ENCODE assay signal across 24 mouse cellular contexts in the genomic region with DNA sequence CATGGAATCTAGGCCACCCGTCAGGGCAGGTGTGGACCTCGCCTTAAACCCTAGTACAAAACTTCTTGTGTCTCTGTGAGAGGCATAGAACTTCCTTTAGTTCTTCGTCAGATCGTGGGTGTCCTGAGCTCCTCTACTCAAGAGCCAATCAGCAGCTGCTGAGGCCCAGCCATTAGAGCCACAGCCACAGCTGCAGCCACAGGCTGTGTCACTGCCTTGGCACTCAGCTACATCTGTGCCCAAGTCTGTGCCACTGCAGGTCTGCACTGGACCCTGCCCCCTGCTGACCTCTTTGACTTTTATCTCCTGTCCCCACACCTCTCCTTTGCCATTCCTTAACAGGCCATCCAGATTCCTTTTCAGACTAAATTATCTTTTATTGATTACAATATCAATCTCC. TPM values are rescaled to one million over a fixed set of nuclear protein-coding genes. Genes with fewer than 3 reads are reported as not detected.
DNase-seq lines count a peak whose midpoint lies in the region; ATAC-seq and TF ChIP-seq lines count a peak whose summit lies in the region.
"Had no signal": no experiment of that assay in that cellular context is flagged by ENCODE, and none has a peak within 500 bp of the region (broad histone marks: within the 10 kb centered on the region; RNA-seq: fewer than 3 reads in every experiment).

No protein-coding gene starts in this region.

- peak; percentile 29; the same call in 1 of the 2 replicates for TF ChIP-seq POLR2A in testis, adult 2 months (IDR thresholded peaks at IDR 0.05; ENCODE audit: control insufficient read depth, low read depth, low read length)

- peaks cover 3% of the 10 kb centered on the region; the same call in 1 of the 2 replicates for H3K36me3 ChIP-seq in testis, adult 2 months (ENCODE audit: control insufficient read depth, insufficient read depth, low read length)
- peaks cover 12% of the 10 kb centered on the region for H3K36me3 ChIP-seq in C2C12 (ENCODE audit: control insufficient read depth, insufficient read depth)
- H3K36me3 ChIP-seq: intestine, embryonic 15.5 days had no signal

- DNase-seq in testis, postnatal 14 days (ENCODE audit: low spot score), result no peak
- no peak for DNase-seq in heart, postnatal 36 days
- DNase-seq in spleen, postnatal 4 days (ENCODE audit: low spot score in 2 of 2), result no peak
- no peak for DNase-seq in lung, adult 18-20 months
- DNase-seq: adrenal gland, adult 8-10 months; adrenal gland, postnatal 25 days; B cell, adult 2 months; cerebellum, adult 11-12 months; cerebellum, adult 8-10 months; cerebellum, postnatal 36 days; gastrocnemius, postnatal 10 days; gastrocnemius, postnatal 36 days; heart, adult 11 months had no signal

- H3K79me3 ChIP-seq in C2C12 (ENCODE audit: low read depth), result no peaks in the 10 kb centered on the region

- peaks cover 28% of the 10 kb centered on the region for H3K4me1 ChIP-seq in testis, adult 2 months (ENCODE audit: control insufficient read depth, insufficient read depth, low read length)

- peak; percentile 24; the same call in 1 of the 2 replicates for ATAC-seq in megakaryocyte progenitor cell, adult 5-6 weeks (replicated peaks; ENCODE audit: poor library complexity)
- ATAC-seq: activated CD4-positive, CD25-positive, alpha-beta regulatory T cell, adult 4 months; CD4-positive, CD25-positive, alpha-beta regulatory T cell, adult 4 months; forebrain, embryonic 15.5 days; hindbrain, embryonic 16.5 days; intestine, embryonic 15.5 days had no signal

- H3K79me2 ChIP-seq in C2C12 (ENCODE audit: control insufficient read depth, insufficient read depth), result no peaks in the 10 kb centered on the region

- intact Hi-C loops in heart, postnatal 36 days (cut with DNase I), result no loop called here

- H3K27me3 ChIP-seq in testis, adult 2 months (ENCODE audit: control insufficient read depth, insufficient read depth, low read length), result no peaks in the 10 kb centered on the region
- H3K27me3 ChIP-seq in C2C12 (ENCODE audit: control insufficient read depth, insufficient read depth, insufficient read length), result no peaks in the 10 kb centered on the region
- H3K27me3 ChIP-seq: forebrain, embryonic 15.5 days; hindbrain, embryonic 13.5 days; intestine, embryonic 15.5 days had no signal

- H3K27ac ChIP-seq in testis, adult 2 months (ENCODE audit: control insufficient read depth, insufficient read depth, low read depth, low read length), result peak overlapping the region; percentile 73
- H3K27ac ChIP-seq: hindbrain, embryonic 13.5 days; intestine, embryonic 15.5 days had no signal

- H3ac ChIP-seq in C2C12 (ENCODE audit: control insufficient read depth, insufficient read length, low read depth), result no peak overlapping the region

- no peak for TF ChIP-seq CTCF in testis, adult 2 months (IDR thresholded peaks at IDR 0.05; ENCODE audit: control insufficient read depth, insufficient read depth, insufficient replicate concordance, low read depth, low read length)
- no peak for TF ChIP-seq CTCF in C2C12 (IDR thresholded peaks at IDR 0.05; ENCODE audit: control insufficient read depth, insufficient read depth, insufficient read length)

- peak overlapping the region; percentile 29; the same call in 1 of the 2 replicates for H3K4me3 ChIP-seq in testis, adult 2 months (ENCODE audit: control insufficient read depth, low read depth, low read length)
- no peak overlapping the region for H3K4me3 ChIP-seq in C2C12 (ENCODE audit: insufficient read depth, poor library complexity, severe bottlenecking)
- H3K4me3 ChIP-seq: forebrain, embryonic 10.5 days; forebrain, embryonic 15.5 days; hindbrain, embryonic 10.5 days; hindbrain, embryonic 13.5 days; intestine, embryonic 15.5 days had no signal

TF ChIP-seq in C2C12, 6 proteins besides CTCF, POLR2A, EP300 and RAD21:
- TF ChIP-seq USF1 (IDR thresholded peaks at IDR 0.05; ENCODE audit: low read depth), result no peak
- peak; percentile 80 for TF ChIP-seq MYOD1 (IDR thresholded peaks at IDR 0.05; ENCODE audit: control insufficient read depth, insufficient read length, low read depth)

RNA-seq across cellular contexts. Expression of a gene that starts 9.8 kb away (rescaled TPM):
- 68.7 and 101 TPM in 2 replicates for polyA plus RNA-seq in testis, adult 2 months (2012; rRNA removed)
- polyA plus RNA-seq in C2C12 (2012; fragmentation: generic; extraction: Trizol), result 58.5 TPM
- total RNA-seq in megakaryocyte progenitor cell, adult 5-6 weeks (2015), result 2.4 and 2.8 TPM in 2 replicates
- 0.68 and 1.7 TPM in 2 replicates for total RNA-seq in megakaryocyte progenitor cell, adult 5-6 weeks (2017)
- total RNA-seq in heart, postnatal 36 days (2021), result 1 to 10 TPM; 1.9 to 2.7 TPM
- polyA plus RNA-seq: activated CD4-positive, CD25-positive, alpha-beta regulatory T cell, adult 4 months; CD4-positive, CD25-positive, alpha-beta regulatory T cell, adult 4 months had no signal

RNA-seq across cellular contexts. Expression of a gene that starts 53.9 kb away (rescaled TPM):
- polyA plus RNA-seq in testis, adult 2 months (2012; rRNA removed), result 51.5 and 52.1 TPM in 2 replicates
- polyA plus RNA-seq in C2C12 (2012; fragmentation: generic; extraction: Trizol), result 197 TPM
- total RNA-seq in megakaryocyte progenitor cell, adult 5-6 weeks (2015), result 262 and 265 TPM in 2 replicates
- 76.2 and 93.7 TPM in 2 replicates for total RNA-seq in megakaryocyte progenitor cell, adult 5-6 weeks (2017)
- total RNA-seq in heart, postnatal 36 days (2021), result 100 to 1,000 TPM; 253 to 304 TPM
